In genomic region chr11:79237644-79238397, GRCm38 (mm10) we compare ENCODE assay signal across 11 mouse cellular contexts. TPM values are rescaled to one million over a fixed set of nuclear protein-coding genes. Genes with fewer than 3 reads are reported as not detected.
DNase-seq lines count a peak whose midpoint lies in the region; ATAC-seq and TF ChIP-seq lines count a peak whose summit lies in the region.
"Had no signal": no experiment of that assay in that cellular context is flagged by ENCODE, and none has a peak within 500 bp of the region (broad histone marks: within the 10 kb centered on the region; RNA-seq: fewer than 3 reads in every experiment).

No protein-coding gene starts in this region.

- no peak overlapping the region for H3K27ac ChIP-seq in forebrain, embryonic 11.5 days (ENCODE audit: low read depth, low read length)
- H3K27ac ChIP-seq in liver, postnatal 0 days (ENCODE audit: low read depth), result no peak overlapping the region
- H3K27ac ChIP-seq: liver, embryonic 13.5 days had no signal

- no peak overlapping the region for H3K4me2 ChIP-seq in forebrain, embryonic 11.5 days (ENCODE audit: low read depth, low read length, severe bottlenecking)
- H3K4me2 ChIP-seq in liver, postnatal 0 days (ENCODE audit: low read depth, low read length), result no peak overlapping the region
- H3K4me2 ChIP-seq: liver, embryonic 13.5 days had no signal

- no peaks in the 10 kb centered on the region for H3K4me1 ChIP-seq in forebrain, embryonic 11.5 days (replicated peaks; ENCODE audit: control insufficient read depth, insufficient read depth, low read length)
- H3K4me1 ChIP-seq in liver, postnatal 0 days (ENCODE audit: insufficient read depth), result no peaks in the 10 kb centered on the region
- H3K4me1 ChIP-seq: liver, embryonic 13.5 days had no signal

- no peak for TF ChIP-seq CTCF in liver, postnatal 0 days (IDR thresholded peaks at IDR 0.05; ENCODE audit: low read depth)

- peak; percentile 89 for DNase-seq in heart, adult 11 months
- DNase-seq in heart, postnatal 25 days (ENCODE audit: low spot score), result no peak
- peak; percentile 47 for DNase-seq in forebrain, embryonic 11.5 days (ENCODE audit: low spot score)
- peak; percentile 90 for DNase-seq in kidney, adult 18-20 months
- peak; percentile 70 for DNase-seq in lung, postnatal 36 days
- no peak for DNase-seq in liver, postnatal 0 days
- DNase-seq in layer of hippocampus, adult 9-11 months, result no peak
- DNase-seq: liver, embryonic 13.5 days had no signal

- intact Hi-C loops in heart, postnatal 25 days (cut with DNase I), result no loop called here

- H3K27me3 ChIP-seq in forebrain, embryonic 11.5 days (ENCODE audit: control insufficient read depth, insufficient read depth, low read length), result no peaks in the 10 kb centered on the region
- H3K27me3 ChIP-seq in liver, postnatal 0 days (ENCODE audit: insufficient read depth, low read length), result no peaks in the 10 kb centered on the region
- H3K27me3 ChIP-seq: liver, embryonic 13.5 days had no signal

- peaks cover 25% of the 10 kb centered on the region for H3K36me3 ChIP-seq in forebrain, embryonic 11.5 days (ENCODE audit: control insufficient read depth, insufficient read depth, low read length)
- H3K36me3 ChIP-seq in liver, postnatal 0 days (replicated peaks; ENCODE audit: insufficient read depth, low read length), result peaks cover 50% of the 10 kb centered on the region

- H3K9ac ChIP-seq in forebrain, embryonic 11.5 days (ENCODE audit: low read length), result no peak overlapping the region
- H3K9ac ChIP-seq in liver, postnatal 0 days (replicated peaks), result no peak overlapping the region
- H3K9ac ChIP-seq: liver, embryonic 13.5 days had no signal

- ATAC-seq in forebrain, embryonic 11.5 days (replicated peaks; ENCODE audit: low FRiP score), result no peak
- ATAC-seq in monocyte, adult 5-6 weeks (replicated peaks; ENCODE audit: insufficient number of reproducible peaks, low FRiP score, low TSS enrichment, poor library complexity, severe bottlenecking), result no peak
- ATAC-seq in liver, postnatal 0 days, result no peak

- H3K9me3 ChIP-seq in forebrain, embryonic 11.5 days (ENCODE audit: control insufficient read depth, low read length), result peaks cover 7% of the 10 kb centered on the region; the same call in 1 of the 2 replicates
- no peaks in the 10 kb centered on the region for H3K9me3 ChIP-seq in liver, postnatal 0 days (ENCODE audit: low read length)
- H3K9me3 ChIP-seq: liver, embryonic 13.5 days had no signal

- no peak overlapping the region for H3K4me3 ChIP-seq in forebrain, embryonic 11.5 days (ENCODE audit: low read depth, low read length)
- no peak overlapping the region for H3K4me3 ChIP-seq in liver, postnatal 0 days (ENCODE audit: low read depth, low read length)
- H3K4me3 ChIP-seq: liver, embryonic 13.5 days had no signal

- no peak for TF ChIP-seq EP300 in liver, postnatal 0 days (IDR thresholded peaks at IDR 0.05; ENCODE audit: low read depth)

- WGBS in forebrain, embryonic 11.5 days, result 96% methylated on average over 11 of the region's 11 CpGs
- 90% methylated on average over 11 of the region's 11 CpGs for WGBS in liver, postnatal 0 days (ENCODE audit: insufficient replicate concordance)

RNA-seq across cellular contexts. Expression of gene Wsb1, which starts 16.6 kb away (rescaled TPM):
- total RNA-seq in heart, postnatal 25 days (2021), result 10 to 100 TPM; 13.4 to 17.8 TPM
- 355 and 371 TPM in 2 replicates for polyA plus RNA-seq in forebrain, embryonic 11.5 days (2014; fragmentation: Nextera tagmentation; extraction: Ambion mirVana)
- total RNA-seq in monocyte, adult 5-6 weeks (2017), result 274 to 316 TPM (median 277 TPM) in 3 replicates
- polyA plus RNA-seq in liver, postnatal 0 days (2015; fragmentation: Nextera tagmentation; extraction: Ambion mirVana), result 23.3 and 26.3 TPM in 2 replicates

RNA-seq across cellular contexts. Expression of gene Gm9964, which starts 58.9 kb away (rescaled TPM):
- total RNA-seq in heart, postnatal 25 days (2021), result not detected
- polyA plus RNA-seq in forebrain, embryonic 11.5 days (2014; fragmentation: Nextera tagmentation; extraction: Ambion mirVana), result 0.40 TPM in 1 of 2 replicates, not detected in the other
- total RNA-seq in monocyte, adult 5-6 weeks (2017), result not detected in 3 replicates
- polyA plus RNA-seq in liver, postnatal 0 days (2015; fragmentation: Nextera tagmentation; extraction: Ambion mirVana), result not detected in 2 replicates
- polyA plus RNA-seq: C2C12; liver, embryonic 13.5 days; small intestine, adult 2 months had no signal

Comparison
In these comparisons a context has a peak if more than half of its experiments do, and no peak if none do; other contexts are left out.
1. DNase-seq: peak in heart, adult 11 months (single experiment), forebrain, embryonic 11.5 days (single experiment), kidney, adult 18-20 months (single experiment) and lung, postnatal 36 days (single experiment); none in heart, postnatal 25 days (single experiment), liver, postnatal 0 days (single experiment) and layer of hippocampus, adult 9-11 months (single experiment).
2. RNA of gene Wsb1, which starts 16.6 kb away (total RNA-seq): 274 to 316 TPM in monocyte, adult 5-6 weeks; 13.4 to 17.8 TPM in heart, postnatal 25 days; every median in the first group is over 10 times any median in the second.